Mouse (Mus musculus) cortical plate, adult 2 months (tissue): ENCODE data around the gene Prpf8. TPM values are rescaled to one million over a fixed set of nuclear protein-coding genes. Genes with fewer than 3 reads are reported as not detected.

ENCODE experiments used
- H3K27ac ChIP-seq: fragments of 200-500 bp; 2 replicates; pipeline ENCODE4 v1.5.1; 2012; ENCODE audit warnings: low read length, control low read depth, inconsistent platforms; ENCODE audit not compliant: insufficient read depth
- H3K4me1 ChIP-seq: fragments of 200-500 bp; 2 replicates; pipeline ENCODE4 v1.6.1; 2011; ENCODE audit warnings: low read length; ENCODE audit not compliant: control insufficient read depth, insufficient read depth
- H3K4me3 ChIP-seq: fragments of 200-500 bp; 2 replicates; pipeline ENCODE4 v1.5.1; 2011; ENCODE audit warnings: mild to moderate bottlenecking, low read length, control low read depth; ENCODE audit not compliant: insufficient read depth
- CTCF ChIP-seq: fragments of 200-500 bp; IDR thresholded peaks from 2 replicates; pipeline ENCODE4 v1.5.1; 2011; ENCODE audit warnings: mild to moderate bottlenecking, control low read depth, low read length; ENCODE audit not compliant: insufficient read depth; ENCODE audit errors: extremely low read depth
- POLR2A ChIP-seq: fragments of 200-500 bp; IDR thresholded peaks from 2 replicates; pipeline ENCODE4 v1.6.1; 2011; ENCODE audit warnings: mild to moderate bottlenecking, low read length, control low read depth; ENCODE audit not compliant: insufficient read depth; ENCODE audit errors: extremely low read depth
- polyA plus RNA-seq: library from polyadenylated mRNA; depleted of rRNA; stranded (reverse); fragments of >200 nt; gene quantifications from 2 replicates; pipeline ENCODE4 v1.2.3, GENCODE M21; 2012

Prpf8 gene
- polyA plus RNA-seq, 1 experiment, result 89.2 TPM

DNA sequence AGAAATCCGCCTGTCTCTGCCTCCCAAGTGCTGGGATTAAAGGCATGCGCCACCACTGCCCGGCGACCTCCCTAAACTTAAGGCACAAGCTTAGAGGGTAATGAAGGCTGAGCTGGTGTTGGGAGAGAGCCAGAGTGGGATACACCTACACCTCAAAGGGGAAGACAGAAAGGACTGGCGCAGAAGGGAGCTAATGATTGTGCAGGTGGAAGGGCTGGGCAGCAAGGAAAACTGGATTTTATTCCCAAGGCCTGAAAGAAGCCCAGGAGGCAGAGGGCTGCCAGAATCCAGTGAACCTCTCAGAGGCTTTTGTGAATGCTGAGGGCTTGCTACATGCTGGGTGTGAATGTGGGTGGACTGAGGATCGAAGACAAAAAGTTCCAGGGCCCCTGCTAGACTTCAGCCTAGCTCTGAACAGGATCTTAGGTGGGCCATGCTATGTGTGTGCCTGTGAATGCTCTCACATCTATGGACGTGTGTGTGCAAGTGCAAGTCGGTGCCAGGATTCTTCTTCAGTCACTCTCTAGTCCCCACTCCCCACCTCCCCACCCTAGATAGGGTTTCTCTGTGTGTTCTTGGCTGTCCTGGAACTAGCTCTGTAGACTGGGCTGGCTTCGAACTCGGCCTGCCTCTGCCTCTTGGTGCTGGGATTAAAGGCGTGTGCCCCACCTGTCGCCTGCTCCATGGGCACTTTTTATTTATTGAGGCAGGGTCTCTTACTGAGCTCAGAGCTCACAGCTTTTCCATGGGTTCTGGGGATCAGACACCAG lies 49.8 kb downstream of the Prpf8 start:
- H3K27ac ChIP-seq, result no peak overlapping the region
- no peak for TF ChIP-seq CTCF
- TF ChIP-seq POLR2A, result no peak
- H3K4me3 ChIP-seq, result no peak overlapping the region
- peaks cover 14% of the 10 kb centered on the region for H3K4me1 ChIP-seq

GRCm38 (mm10) chr11:75537025-75537414 lies 50.4 kb downstream of the Prpf8 start:
- peak overlapping the region; percentile 95 for H3K27ac ChIP-seq
- H3K4me1 ChIP-seq, result peaks cover 14% of the 10 kb centered on the region
- no peak overlapping the region for H3K4me3 ChIP-seq
- TF ChIP-seq CTCF, result no peak
- no peak for TF ChIP-seq POLR2A

DNA sequence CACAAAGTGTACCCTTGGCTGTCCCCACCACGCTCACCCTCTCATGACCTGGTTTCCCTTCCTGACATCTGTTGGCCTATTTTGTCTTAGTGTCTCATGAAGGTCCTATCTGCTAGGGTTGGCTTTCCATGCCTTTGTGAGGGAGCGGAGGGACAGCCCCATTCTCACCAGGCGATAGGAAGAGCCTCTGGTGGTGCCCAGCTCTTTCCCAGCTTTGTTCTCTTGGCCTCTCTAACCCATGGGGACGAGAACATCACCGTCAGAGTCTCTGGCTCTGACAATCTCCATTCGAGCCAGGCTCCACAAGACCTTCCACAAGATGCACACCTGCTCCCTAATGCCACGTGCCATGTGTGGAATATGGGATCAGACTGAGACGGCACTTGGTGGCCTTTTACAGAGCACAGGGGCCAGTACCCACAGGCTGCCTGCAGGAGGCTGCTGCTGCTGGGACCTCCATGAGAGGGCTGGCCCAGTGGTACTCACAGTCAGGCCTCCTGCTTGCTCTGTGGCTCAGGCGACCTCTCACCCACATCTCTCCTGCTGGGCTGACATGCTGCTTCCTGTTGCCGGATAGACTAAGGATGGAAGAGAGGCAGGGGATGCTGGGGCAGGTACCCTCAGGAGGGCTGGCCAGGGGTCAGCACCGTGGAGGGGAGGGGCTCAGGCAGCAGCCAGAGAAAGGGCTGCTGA lies 51.0 kb downstream of the Prpf8 start:
- TF ChIP-seq CTCF (no peak), POLR2A (no peak)
- H3K27ac ChIP-seq, result peak overlapping the region; percentile 95
- H3K4me1 ChIP-seq, result peaks cover 14% of the 10 kb centered on the region
- H3K4me3 ChIP-seq, result no peak overlapping the region

- no peak overlapping the region for H3K4me3 ChIP-seq
- H3K4me1 ChIP-seq, result peaks cover 12% of the 10 kb centered on the region
- no peak for TF ChIP-seq CTCF
- peak overlapping the region; percentile 95 for H3K27ac ChIP-seq
Measured at GRCm38 (mm10) chr11:75538184-75538969, 51.8 kb downstream of the Prpf8 start.

DNA sequence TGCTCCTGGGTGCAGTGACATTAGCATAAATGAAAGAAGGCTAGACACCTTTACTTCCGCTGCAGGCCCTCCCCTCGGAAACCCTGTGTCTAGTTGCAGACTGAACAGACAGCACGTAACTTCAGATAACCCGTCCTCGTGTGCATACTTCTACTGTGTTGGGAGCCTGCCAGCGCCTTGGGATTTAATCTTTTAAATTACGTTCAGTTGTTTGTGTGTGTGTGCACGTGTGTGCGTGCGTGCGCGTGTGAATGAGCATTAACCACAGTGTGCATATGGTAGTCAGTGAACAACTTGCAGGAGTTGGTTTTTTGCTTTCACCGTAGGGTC lies 52.3 kb downstream of the Prpf8 start:
- peak overlapping the region; percentile 95; the same call in 1 of the 2 replicates for H3K27ac ChIP-seq
- no peak overlapping the region for H3K4me3 ChIP-seq
- peaks cover 11% of the 10 kb centered on the region for H3K4me1 ChIP-seq
- TF ChIP-seq CTCF (no peak), POLR2A (no peak)

GRCm38 (mm10) chr11:75540209-75540608 lies 53.6 kb downstream of the Prpf8 start:
- TF ChIP-seq POLR2A, result no peak
- TF ChIP-seq CTCF, result no peak
- H3K4me3 ChIP-seq, result no peak overlapping the region
- H3K4me1 ChIP-seq, result peaks cover 12% of the 10 kb centered on the region
- no peak overlapping the region for H3K27ac ChIP-seq

- Histone ChIP-seq H3K4me3 (no peak overlapping the region), H3K27ac (0 out of 2 replicates have a peak overlapping the region, but pooled peaks have one; percentile 2), H3K4me1 (peaks cover 11% of the 10 kb centered on the region)
- no peak for TF ChIP-seq CTCF
- TF ChIP-seq POLR2A, result no peak
Measured at GRCm38 (mm10) chr11:75540710-75541581, 54.3 kb downstream of the Prpf8 start.

DNA sequence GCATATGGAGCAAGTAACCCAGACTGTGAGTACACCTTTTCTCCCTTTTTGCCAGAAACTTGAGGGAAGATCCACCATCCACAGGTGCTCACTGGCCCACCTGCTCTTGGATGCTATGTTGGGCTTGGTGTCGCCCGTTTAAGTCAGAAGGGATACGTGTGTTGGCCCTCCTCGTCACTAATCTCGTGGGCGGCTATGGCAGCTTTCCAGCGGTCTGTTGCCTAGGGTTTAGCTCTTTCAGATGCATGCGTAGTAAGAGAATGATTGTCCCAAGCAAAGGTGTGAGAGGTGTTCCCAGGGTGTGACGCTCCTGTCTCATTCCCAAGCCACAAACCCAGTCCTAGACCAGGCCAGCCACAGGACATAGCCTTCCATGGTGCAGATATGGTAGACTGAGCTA lies 58.1 kb downstream of the Prpf8 start:
- no peak for TF ChIP-seq POLR2A
- TF ChIP-seq CTCF, result no peak

GRCm38 (mm10) chr11:75546057-75546456 lies 59.4 kb downstream of the Prpf8 start:
- no peak overlapping the region for H3K4me3 ChIP-seq
- H3K4me1 ChIP-seq, result peaks cover 3% of the 10 kb centered on the region; the same call in 1 of the 2 replicates
- no peak for TF ChIP-seq POLR2A
- TF ChIP-seq CTCF, result no peak
- H3K27ac ChIP-seq, result no peak overlapping the region

More for the DNA sequence above, 58.1 kb downstream of the Prpf8 start:
- H3K4me1 ChIP-seq, result peaks cover 5% of the 10 kb centered on the region; the same call in 1 of the 2 replicates
- no peak overlapping the region for H3K4me3 ChIP-seq
- H3K27ac ChIP-seq, result no peak overlapping the region
